Mouse (Mus musculus): ENCODE measurements at regions not wholly inside any gene's neighbourhood (a gene's known extent, or its start where the extent isn't known, plus 50 kb on each side); places are given as distances from the start of the nearest gene placed in this dataset.

DNA sequence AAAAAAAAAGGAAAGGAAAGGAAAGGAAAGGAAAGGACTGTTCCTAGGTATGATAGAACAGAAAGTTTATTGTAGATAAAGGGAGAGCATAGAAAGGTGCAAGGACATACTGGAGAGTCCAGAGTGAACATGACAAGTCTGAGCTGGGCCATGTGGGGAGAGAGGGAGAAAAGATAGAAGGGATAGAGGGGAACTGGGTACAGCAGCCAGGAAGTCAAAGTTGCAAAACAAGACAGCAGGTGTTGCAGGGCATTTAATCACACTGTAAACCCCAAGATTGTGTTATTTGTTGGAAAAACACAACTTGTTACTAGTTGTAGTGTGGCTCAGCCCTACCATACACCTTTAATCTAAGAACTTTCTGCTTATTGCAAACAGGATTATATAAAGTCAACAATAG, 110.6 kb upstream of the Gm28710 start:
- no peak for DNase-seq

DNA sequence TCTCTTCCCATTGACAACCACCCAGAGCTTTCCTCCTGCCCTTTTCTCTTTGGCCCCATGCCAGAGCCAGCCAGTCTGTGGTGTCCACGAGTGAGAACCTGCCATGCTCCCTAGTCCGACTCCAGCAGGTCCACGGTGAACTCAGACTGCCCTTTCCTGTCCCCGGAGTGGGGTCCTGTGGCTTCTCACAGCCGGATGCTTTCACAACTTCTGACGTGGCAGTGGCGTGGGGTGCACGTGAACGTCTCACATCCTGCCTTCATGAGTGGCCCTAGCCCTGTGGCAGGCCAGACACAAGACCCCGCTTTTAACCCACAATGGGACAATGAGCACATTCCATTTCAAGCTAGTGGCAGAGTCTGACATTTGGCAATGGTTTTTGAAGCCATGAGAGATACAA, 107.5 kb upstream of the Gm28710 start:
- DNase-seq, result peak in 1 of 2 experiments; percentile 2

DNA sequence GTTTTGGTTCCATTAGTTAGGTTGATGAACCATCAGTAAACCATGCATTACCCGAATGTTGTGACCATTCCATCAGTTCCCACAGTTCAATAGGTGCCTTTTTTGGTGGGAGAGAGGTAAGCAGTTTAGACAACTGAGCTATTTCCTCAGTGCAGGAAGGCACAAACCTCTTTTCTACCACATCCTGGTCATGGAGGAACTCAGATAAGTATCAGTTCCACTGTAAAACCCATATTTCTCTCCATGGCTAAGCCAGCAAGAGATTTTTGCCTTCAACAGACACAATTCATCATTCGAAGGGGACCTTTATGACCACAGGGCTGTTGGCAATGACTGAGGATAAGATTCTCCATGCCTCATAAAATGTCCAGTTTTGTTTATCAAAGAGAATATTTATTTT, 92.3 kb upstream of the Gm28710 start:
- DNase-seq, result no peak

DNA sequence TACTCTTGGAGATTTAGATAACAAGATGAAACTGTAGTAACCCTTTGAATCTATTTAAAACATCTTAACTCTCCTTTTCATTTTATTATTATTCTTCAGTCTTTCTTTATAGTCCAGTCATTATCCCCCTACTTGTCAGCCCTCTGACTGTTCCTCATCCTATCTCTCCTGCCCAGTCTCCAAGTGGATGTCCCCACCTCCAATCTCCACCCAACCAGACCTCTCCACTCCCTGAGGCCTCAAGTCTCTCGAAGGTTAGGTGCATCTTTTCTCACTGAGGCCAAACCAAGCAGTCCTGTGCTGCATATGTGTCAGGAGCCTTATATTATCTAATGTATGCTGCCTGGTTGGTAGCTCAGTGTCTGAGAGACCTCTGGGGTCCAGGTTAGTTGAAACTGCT, 91.1 kb upstream of the Gm28710 start:
- DNase-seq, result no peak

DNA sequence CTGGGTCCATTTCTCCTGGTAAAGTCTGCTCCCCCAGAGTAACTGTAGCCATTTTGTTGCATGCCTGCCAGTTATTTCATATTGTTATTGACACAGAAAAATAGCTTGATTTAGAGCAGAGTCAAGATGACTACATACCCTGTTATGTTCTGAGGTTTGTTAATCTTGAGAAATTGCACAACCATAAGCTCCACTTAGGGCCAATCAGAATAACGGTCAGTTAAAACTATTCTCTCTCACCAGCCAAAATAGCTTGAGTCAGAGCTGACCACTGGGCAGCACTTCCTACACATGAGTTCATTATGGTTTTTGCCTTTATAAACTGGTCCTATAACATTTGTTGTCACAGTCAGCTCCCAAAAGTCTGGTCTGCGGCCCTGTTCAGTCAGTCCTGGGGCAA, 88.9 kb upstream of the Gm28710 start:
- no peak for DNase-seq

DNA sequence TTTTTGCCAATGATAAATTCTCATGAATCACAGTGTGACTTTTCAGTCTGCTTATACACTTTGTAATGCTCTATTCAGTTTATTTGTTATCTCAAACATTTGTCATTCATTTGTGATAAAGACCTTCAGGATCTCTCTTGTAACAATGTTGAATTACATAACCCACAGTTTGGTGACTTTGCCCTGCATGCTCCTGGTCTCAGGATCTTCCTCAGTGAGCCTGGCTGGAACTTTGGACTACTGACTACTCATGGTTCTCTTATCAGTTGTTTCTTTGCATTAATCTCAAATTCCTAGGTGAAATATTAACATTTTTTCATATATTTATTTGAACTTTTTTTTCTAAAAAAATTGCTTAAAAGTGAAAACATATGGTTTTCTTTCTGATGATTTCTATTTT, 75.7 kb upstream of the Gm28710 start:
- DNase-seq, result no peak

DNA sequence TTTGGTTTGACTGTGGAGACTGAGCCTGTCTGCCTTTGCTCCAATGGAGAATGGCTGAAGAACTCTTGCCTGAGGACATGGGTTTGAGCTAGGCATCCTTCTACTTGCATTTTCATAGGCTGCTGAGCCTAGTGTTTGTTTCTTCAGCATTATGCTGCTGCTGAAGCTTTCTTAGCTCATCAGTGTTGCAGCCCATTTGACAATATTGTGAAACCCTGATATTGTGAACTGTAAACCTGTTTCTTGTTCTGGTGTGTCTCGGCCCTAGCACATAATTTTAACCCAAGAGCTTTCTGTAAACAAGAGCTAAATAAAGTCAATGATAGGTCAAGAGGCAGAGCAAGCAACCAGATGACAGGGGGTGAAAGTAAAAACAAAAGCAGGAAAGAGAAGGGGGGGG, 75.2 kb upstream of the Gm28710 start:
- no peak for DNase-seq

DNA sequence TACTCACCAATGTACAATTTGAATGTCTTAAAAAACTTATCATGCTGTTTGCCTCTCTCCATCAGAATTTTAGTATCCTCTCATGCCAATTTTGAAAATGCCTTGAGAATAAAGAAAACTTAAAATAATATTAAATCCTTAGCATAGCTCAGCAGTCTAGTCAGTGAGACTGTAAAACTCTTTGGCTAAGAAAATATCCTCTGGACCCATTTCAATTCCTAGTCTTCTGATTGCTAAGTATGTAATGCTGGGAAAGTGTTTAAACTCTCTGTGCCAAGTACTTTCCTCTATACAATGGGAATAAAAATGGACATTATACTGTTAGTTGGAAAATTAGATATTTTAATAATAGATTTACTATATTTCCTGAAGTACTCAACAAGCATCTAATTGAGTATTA, 66.8 kb upstream of the Gm28710 start:
- DNase-seq, result no peak
